Mouse (Mus musculus) midbrain, embryonic 16.5 days (tissue): ENCODE measurements around the gene Erfe. TPM values are rescaled to one million over a fixed set of nuclear protein-coding genes. Genes with fewer than 3 reads are reported as not detected.

Experiments used
- polyA plus RNA-seq: library from polyadenylated mRNA; unstranded; fragments of >200 nt; fragmentation: Nextera tagmentation; extraction: Ambion mirVana; gene quantifications from 2 replicates; pipeline ENCODE4 v1.2.1, GENCODE M21; 2015

The Erfe gene
- polyA plus RNA-seq, 1 experiment from 2014 or later: 0.18 TPM

Other genes starting within 250 kb of the Erfe start
- 0.24 and 0.48 TPM in 2 replicates for gene Rbm44, start 221.3 kb upstream of the Erfe start, polyA plus RNA-seq
- 6.7 and 14.0 TPM in 2 replicates for gene Ramp1, start 186.6 kb upstream of the Erfe start, polyA plus RNA-seq
- gene Ube2f, start 116.1 kb upstream of the Erfe start, polyA plus RNA-seq: 57.0 and 59.6 TPM in 2 replicates
- 11.2 and 12.1 TPM in 2 replicates for gene Scly, start 68.1 kb upstream of the Erfe start, polyA plus RNA-seq
- gene Espnl, start 44.4 kb upstream of the Erfe start, polyA plus RNA-seq: 0.04 and 0.13 TPM in 2 replicates
- 0.11 and 0.13 TPM in 2 replicates for gene Klhl30, start 15.4 kb upstream of the Erfe start, polyA plus RNA-seq
- 141 and 143 TPM in 2 replicates for gene Ilkap, start 32.4 kb downstream of the Erfe start, polyA plus RNA-seq
- 153 and 173 TPM in 2 replicates for gene Hes6, start 47.6 kb downstream of the Erfe start, polyA plus RNA-seq
- gene Per2, start 92.9 kb downstream of the Erfe start, polyA plus RNA-seq: 4.5 and 5.1 TPM in 2 replicates
- gene Traf3ip1, start 128.2 kb downstream of the Erfe start, polyA plus RNA-seq: 10.8 and 10.9 TPM in 2 replicates
- 10.0 and 11.0 TPM in 2 replicates for gene Asb1, start 174.1 kb downstream of the Erfe start, polyA plus RNA-seq